Mouse (Mus musculus): ENCODE data around the gene Sephs1.
A peak's percentile ranks its signal among the peaks of the same experiment; 100 is the strongest.

The Sephs1 gene

DNA sequence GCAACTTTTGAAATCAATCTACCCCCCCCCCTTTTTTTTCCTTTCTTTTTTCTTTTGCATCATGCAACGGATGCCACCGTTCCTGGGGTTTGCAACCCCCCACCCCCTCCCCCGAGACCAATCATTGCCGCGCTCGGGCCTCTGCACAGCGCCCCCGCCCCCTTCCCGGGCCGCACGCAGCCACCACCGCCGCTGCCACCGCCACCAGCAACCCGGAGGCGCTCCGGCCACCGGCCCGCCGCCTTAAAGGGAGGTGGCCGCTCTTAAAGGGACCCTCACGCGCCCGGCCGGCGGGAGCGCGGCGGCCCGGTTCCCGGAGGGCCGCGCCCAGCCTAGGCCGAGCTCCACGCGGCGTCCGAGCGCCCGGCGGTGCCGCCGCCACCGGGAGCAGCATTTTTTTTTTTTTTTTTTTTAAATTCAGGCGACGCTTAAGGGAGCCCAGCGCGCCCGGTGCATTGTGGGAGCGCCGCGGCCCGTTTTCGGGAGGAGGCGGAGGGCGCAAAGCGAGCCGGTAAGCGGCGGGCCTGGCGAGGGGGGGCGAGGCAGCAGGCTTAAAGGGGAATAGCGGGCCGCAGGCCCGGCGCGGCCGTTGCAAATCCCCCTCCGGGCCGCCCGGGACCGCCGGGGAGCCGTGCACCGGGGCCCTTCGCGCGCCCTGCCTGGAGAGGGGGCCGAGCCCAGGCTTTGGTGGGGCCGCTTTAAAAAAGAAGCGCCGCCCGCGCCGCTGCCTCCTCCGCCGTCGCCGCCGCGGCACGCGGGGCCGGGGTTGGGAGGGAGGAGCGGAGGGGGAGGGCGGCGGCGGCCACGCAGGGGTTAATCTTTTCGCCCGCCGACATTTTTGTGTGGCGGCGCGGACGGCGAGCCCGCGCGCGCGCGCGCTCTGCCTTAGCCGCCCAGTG is at the start of gene Sephs1:
TSS of gene Sephs1 (plus strand) at position 215 of the 899 bp plus-strand sequence.
- DNase-seq (ENCODE audit: low spot score): peak; percentile 89

- DNase-seq (ENCODE audit: low spot score): no peak
Measured at GRCm38 (mm10) chr2:4832166-4832565, 49.2 kb upstream of the Sephs1 start.

DNA sequence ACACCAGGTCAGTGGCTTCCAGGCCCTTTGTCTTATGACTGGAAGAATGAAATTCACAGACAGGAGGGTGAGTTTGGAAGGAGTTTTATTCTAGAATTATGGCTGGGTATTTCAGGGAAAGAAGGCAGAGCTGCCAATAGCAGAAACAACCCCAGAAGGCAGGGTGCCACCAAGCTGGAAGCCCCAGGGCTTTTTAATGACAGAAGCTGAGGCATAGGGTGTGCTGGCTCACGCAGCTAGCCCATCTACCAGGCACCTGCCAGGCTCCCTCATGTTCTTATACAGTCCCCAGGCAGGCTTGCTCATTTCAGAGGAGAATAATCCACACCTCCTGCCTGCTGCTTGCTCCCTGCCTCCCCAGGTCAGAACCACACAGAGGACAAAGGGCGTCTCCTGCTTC is 31.9 kb upstream of the Sephs1 start:
- no peak for DNase-seq (ENCODE audit: low spot score)

DNA sequence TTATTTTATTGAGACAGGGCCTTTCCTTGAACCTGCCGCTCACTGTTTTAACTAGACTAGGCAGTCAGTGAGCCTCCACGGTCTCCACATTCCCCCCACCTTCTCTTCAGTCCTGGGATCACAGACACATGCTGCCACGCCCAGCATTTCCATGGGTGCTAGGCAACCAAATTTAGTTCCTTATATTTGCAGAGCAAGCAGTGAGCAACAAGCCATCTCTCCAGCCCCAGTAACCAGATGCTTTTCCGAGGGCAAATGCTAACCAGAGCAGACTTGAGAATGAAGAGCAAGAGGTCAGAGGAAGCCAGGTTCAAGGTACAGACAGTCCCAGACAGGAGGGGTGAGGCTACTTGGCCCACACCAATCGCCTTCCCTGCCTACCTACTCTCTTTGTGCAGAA is 24.2 kb upstream of the Sephs1 start:
- DNase-seq (ENCODE audit: low spot score): no peak

GRCm38 (mm10) chr2:4858161-4858560 is 23.2 kb upstream of the Sephs1 start:
- DNase-seq (ENCODE audit: low spot score): no peak

DNA sequence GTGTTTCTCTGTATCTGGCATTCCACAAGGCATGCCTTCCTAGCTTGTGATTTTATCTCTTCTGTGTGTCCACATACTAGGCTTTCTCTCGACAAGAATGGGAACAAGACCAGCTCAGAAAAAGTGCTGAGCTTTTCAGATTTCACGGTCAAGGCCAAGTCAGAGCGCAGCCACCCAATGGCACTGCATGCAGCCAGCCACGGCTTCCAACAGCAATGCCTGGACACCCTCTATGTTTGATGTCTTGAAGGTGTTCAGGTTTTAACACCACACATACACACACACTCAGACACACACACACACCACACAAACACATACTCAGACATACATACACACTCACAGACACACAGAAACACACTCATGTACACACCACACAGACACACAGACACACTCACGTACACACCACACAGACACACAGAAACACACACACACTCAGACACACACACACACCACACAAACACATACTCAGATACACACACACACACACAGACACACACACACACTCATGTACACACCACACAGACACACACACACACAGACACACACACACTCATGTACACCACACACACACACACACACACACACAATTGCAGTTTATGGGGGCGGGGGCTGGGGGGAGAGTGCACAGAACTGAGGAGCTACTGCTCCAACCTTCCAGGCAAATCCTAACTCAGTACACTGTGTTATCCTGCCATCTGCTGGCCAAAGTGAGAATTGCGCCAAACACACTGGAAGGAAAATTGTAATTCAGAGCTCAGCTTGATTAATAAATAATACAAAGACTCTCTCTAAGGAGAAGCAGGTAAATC is 17.2 kb upstream of the Sephs1 start:
- peak; percentile 52 for DNase-seq (ENCODE audit: low spot score)

GRCm38 (mm10) chr2:4864817-4865296 is 16.5 kb upstream of the Sephs1 start:
- no peak for DNase-seq (ENCODE audit: low spot score)

DNA sequence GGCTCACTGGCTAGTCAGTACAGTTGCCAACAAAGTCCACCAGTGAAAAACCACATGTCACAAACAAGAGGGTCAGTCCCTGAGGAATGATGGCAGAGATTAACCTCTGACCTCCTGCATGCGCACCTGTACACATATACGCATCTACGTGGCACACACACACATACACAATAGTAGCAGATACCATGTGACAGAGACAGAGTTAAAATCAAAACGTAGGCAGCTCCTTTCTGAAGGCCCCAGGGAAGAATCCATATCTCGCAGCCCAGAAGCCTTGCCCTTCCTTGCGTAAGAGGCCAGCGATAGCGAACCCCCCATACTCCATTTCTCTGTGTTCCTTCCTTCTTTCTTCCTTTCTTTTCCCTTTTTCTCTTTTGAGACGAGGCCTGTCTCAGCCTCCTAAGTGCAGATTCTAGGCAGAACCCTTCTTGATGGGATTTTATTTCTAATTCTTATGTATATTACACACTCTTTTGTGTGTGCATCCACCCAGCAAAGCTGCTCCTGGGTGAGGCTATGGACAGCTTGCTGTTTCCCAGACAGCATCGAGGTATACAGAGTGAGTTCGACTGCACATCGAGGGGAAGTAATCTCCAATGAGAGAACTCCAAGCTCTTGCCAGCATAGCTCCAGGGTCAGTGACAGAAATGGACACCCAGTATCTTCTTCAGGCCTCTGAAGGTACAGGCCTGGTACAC is 13.2 kb upstream of the Sephs1 start:
- DNase-seq (ENCODE audit: low spot score): no peak

DNA sequence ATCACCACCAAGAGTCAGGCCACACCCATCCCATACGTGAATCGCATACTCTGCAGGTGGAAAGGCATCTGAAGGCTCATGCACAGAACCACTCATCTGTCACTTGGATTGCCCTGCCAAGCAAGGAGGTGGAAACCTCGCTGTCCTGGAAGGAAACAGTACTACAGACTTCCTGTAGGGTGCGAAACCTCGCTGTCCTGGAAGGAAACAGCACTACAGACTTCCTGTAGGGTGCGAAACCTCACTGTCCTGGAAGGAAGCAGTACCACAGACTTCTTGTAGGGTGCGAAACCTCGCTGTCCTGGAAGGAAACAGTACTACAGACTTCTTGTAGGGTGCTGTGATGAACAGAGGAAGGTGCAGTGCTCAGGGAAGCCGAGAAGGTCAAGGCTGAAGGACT is 8.6 kb upstream of the Sephs1 start:
- no peak for DNase-seq (ENCODE audit: low spot score)

- no peak for DNase-seq (ENCODE audit: low spot score)
Measured at GRCm38 (mm10) chr2:4873331-4873730, 8.0 kb upstream of the Sephs1 start.

DNA sequence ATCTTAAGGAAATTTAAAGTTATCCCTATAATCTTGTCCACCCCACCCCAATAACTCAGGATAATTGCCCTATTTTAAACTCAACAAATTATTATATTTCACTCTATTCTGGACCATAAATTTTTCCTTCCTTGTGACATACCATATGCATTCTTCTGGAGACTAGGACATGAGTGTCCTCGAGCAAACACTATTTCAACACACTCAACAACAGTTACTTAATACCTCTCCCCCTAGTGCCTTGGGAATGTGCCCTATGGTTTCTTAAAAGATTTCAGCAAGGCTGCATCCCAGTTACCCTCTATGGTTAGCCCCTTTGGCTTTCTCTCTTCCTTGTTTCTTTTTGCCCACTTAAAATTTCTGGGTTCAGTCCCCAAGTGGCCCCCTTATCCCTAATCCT is 6.3 kb upstream of the Sephs1 start:
- no peak for DNase-seq (ENCODE audit: low spot score)

DNA sequence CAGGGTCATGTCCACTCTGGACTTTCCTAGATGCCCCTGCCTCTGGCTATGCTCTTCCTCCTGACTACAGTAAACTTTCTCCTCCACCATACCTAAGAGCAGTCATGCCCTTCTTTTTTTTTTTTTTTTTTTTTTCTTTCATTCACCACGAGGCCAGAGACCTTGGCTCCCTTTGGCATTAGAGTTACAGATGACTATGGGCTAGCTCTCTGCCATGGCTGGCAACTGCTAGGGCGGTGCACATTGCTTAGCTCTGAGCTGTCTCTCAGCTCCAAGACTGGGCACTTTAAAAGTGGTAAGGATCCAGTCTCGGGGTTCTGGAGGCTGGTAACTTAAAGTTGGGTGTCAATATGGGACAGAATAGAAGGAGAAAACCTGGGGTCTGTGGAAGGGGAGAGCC is 5.2 kb upstream of the Sephs1 start:
- DNase-seq (ENCODE audit: low spot score): no peak

- peak; percentile 36 for DNase-seq (ENCODE audit: low spot score)
Measured at GRCm38 (mm10) chr2:4880737-4881349, 521 bp upstream of the Sephs1 start.

DNA sequence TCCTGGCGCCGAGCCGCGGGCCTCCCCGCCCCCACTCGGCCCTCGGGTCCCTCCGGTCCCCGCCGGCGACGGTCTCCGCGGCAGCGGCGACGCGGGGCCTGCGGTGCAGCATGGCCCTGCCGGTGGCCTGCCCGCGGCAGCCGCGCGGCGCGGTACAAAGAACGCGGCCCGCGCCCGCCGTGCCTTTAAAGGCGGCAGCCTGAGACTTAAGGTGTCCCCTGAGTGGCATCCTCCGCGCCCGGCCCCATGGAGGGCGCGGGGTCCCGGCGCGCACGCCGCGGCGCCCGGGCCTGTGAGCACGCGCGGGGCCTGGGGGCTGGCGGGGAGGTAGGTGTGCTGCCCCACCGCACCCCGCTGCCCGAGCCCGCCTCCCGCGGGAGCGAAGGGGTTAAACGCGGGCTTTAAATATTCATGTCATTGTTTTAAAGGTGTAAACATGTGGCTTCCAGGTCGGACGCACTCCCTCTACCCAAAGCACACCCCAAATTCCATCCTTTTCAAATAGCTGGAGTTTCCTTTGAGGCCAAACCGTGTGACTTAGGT is 956 bp downstream of the Sephs1 start:
- DNase-seq (ENCODE audit: low spot score): peak; percentile 68

DNA sequence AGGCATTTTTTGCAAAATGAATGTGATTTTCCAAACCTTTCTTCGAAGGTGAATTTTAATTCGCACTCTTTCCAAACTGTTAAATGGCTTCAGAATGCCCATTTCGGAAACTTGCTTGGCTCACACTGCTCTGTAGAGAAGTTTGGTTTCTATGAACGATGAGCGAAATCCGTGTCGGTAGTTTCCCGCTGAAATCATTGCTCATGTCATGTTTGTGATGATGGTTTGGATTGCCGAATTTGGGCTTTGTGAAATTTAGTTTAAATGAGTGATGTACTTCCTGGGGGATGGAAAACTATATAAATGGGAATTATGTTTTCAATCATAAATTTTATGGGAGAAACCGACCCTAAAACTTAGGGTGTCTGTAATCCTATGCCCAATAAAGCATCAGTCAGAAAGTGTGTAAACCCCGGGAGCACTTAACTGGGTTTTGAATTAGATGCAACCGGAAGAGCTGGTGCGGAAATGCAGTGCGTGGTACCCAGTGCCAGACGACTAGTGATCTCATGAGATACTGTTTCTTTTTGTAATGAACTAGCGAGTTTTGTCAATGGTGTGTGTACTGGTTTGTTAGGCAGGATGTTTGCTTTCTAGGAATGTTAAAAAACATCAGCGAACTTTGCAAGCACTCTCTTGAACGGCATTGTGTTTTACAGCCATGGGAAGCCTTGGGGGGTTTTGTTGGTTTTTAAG is 1.8 kb downstream of the Sephs1 start:
- no peak for DNase-seq (ENCODE audit: low spot score)

- no peak for DNase-seq (ENCODE audit: low spot score)
Measured at GRCm38 (mm10) chr2:4886896-4887295, 5.5 kb downstream of the Sephs1 start.

- DNase-seq (ENCODE audit: low spot score): no peak
Measured at GRCm38 (mm10) chr2:4895598-4895997, 14.2 kb downstream of the Sephs1 start.

DNA sequence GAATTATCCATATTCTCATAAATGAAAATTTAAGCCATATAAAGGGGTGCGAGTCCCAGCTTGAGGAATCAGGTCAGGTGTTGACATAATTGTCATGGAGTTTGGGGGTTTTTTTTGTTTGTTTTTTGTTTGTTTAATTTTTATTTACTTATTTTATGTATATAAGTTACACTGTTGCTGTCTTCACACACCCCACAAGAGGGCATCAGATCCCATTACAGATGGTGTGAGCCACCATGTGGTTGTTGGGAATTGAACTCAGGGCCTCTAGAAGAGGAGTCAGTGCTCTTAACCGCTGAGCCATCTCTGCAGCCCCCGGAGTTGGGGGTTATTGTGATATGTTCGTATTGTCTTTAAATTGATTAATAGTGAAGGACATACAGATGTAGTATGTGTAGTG is 15.6 kb downstream of the Sephs1 start:
- DNase-seq (ENCODE audit: low spot score): no peak

- DNase-seq (ENCODE audit: low spot score): no peak
Measured at GRCm38 (mm10) chr2:4900624-4901023, 19.3 kb downstream of the Sephs1 start.

- no peak for DNase-seq (ENCODE audit: low spot score)
Measured at GRCm38 (mm10) chr2:4902346-4902745, 21.0 kb downstream of the Sephs1 start.

- no peak for DNase-seq (ENCODE audit: low spot score)
Measured at GRCm38 (mm10) chr2:4907120-4907519, 25.8 kb downstream of the Sephs1 start.
